Mouse (Mus musculus): ENCODE measurements around the gene Ift140.

Gene Ift140

DNA sequence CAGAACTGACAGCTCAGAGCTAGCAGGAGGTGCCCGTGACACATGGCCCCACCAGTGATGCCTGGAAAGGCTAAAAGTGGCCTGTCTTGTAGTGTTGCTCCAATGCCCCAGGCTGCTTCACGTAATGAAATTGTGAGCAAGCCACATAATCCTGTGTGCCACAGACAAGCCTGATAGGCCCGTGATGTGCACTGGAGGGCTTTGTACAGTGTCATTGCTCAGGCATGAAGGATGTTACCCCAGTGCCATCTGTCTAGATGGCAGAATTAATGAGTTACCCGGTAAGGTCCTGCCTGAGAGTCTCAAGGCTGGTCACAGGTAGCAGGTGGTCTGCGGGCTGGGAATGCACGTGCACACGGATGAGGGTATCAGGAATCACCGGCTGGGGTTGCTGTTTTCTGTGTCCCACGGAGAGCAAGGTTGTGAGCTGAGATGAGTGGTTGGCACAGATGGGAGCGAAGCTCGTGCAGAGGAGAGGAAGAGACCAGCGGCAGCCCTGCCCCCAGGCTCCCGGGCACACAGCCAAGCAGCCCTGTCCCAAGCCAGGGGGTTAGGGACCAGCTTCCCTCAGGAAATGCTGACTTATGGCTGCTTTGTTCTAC is 62.0 kb downstream of the Ift140 start:
- peak; percentile 62 for DNase-seq

GRCm38 (mm10) chr17:25080210-25080609 is 64.3 kb downstream of the Ift140 start:
- no peak for DNase-seq

DNA sequence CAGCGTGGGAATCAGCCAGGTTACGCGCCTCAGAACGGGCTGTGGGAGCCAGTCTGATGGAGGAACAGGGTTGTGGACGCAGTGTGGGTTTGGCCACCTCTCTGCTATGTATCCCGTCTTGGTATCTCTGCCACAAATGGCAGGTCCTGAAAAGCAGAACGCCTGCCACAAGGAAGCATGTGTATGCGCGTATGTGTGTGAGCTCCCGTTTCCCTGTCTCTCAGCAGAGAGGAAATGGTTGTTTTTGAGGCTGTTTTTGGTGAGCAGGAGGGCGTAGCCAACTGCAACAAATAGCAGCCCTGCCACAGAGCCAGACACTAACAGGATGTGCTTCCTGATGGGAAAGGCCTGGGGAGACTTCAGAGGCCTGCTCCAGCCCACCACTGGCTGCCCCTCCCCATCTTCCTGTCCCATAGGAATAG is 65.1 kb downstream of the Ift140 start:
- no peak for DNase-seq

GRCm38 (mm10) chr17:25082081-25082847 is 66.4 kb downstream of the Ift140 start:
- DNase-seq = no peak

- DNase-seq = no peak
Observed at GRCm38 (mm10) chr17:25082887-25083286, 67.0 kb downstream of the Ift140 start.

DNA sequence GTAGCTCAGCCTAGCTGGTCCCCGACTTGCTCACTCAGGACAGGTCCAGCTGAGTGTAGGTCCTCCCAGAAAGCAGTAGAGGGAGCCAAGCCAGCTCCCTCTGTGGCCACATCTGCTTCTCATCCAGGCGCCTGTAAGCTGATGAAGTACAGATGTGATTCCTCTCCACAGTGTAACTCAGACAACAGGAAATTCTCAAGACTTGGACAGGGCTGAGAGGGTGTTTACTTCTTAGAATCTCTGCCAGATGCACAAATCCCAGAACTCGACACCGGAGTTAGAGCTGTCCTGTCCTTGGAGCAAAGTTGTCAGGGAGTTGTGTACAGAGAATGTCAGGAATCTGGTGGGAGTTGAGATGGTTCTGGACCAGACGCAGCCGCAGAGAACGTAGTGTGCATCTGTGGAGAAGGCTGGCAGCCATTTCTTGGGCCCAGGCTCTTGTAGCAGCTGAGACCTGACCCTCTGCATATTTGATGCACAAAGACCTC is 67.6 kb downstream of the Ift140 start, which contains the start of gene Tmem204:
Gene Tmem204, minus strand, starts transcription at position 148 of the 488 bp plus-strand sequence.
- no peak for DNase-seq

- no peak for DNase-seq
Observed at GRCm38 (mm10) chr17:25084835-25085385, 69.0 kb downstream of the Ift140 start.

DNA sequence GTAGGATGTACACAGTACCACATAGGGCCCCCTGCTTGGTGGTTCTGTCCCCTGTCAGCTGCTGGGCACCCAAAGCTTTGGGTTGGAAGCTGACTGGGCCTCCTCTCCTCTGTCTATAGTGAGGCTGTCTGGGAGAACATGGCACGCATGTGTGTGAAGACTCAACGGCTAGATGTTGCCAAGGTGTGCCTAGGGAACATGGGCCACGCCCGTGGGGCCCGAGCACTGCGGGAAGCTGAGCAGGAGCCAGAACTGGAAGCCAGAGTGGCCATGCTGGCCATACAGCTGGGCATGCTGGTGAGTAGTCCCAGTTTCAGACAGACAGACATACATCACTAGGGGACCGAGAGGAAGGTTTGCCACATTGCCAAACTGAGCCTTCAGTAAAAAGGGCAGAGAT is 70.8 kb downstream of the Ift140 start:
- no peak for DNase-seq

DNA sequence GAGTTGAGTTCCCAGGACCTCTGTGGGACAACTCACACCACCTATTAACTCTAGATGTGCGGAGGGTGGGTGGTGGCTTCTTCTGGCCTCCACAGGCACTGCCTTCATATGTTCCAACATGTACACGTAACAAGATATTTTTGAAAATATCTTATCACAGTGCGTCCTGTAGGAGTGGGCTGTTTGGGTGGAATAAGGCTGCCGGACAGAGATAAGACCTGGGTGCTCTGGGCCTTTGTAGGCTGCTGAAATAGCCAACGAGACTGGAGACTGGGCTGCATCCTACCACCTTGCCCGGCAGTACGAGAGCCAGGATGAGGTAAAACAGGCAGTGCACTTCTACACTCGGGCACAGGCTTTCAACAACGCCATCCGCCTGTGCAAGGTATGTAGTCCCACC is 73.3 kb downstream of the Ift140 start:
- DNase-seq = no peak

- no peak for DNase-seq
Observed at GRCm38 (mm10) chr17:25090450-25090849, 74.6 kb downstream of the Ift140 start.

- peak; percentile 66 for DNase-seq
Observed at GRCm38 (mm10) chr17:25096221-25096620, 80.3 kb downstream of the Ift140 start.

DNA sequence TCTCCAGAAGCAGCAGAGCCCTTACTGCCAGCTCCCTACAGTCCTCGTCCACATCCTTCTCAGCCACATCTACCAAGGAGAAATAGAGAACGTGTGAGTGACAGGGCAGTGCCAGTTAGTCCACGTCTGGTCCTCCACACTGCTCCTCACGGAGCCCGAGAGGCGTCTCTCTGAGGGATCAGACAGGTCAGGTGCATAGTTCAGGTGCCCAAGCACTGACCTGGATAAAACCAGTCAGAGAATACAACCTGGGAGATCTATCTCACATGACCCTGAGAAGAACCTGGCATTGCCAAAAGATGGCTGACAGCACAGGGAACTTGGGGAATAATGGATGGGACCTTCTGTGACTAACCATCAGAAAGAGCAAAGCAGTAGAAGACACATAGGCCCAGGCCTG is 84.2 kb downstream of the Ift140 start:
- no peak for DNase-seq

DNA sequence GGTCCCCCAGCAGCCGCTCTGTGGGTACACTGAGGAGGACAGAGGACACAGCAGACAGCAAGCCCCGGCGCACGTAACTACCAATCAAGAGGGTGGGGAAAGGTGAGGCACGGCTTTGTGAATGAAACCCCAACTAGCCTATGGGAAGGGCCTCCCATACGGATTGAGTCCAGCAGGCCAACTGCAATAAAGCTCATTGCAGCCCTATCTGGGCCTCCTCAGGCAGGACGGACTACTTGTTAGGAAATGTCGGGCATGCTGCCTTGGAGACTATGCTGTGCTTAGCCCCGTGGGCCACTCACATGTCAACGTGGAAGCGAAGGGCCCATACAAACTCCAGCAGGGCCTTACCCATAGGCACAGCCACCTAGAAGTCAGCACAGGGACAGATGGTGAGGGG is 85.5 kb downstream of the Ift140 start:
- no peak for DNase-seq

DNA sequence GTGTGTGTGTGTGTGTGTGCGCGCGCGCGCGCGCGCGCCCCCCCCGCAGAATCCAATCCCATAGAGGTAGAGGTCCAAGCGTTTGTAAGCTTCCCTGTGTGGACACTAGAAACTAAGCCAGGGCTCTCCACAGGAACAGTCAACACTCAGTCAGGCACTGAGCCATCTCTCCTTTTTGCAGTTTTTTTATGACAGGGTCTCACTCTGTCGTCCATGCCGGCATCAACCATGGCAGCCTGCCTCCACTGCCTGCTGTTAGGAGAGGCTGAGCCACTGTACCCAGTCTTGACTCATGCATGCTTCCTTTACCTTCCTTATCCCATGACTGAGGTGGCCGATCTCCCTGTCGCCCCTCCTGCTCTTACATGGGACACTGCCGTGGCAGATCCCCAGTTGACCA is 91.9 kb downstream of the Ift140 start:
- DNase-seq = no peak

DNA sequence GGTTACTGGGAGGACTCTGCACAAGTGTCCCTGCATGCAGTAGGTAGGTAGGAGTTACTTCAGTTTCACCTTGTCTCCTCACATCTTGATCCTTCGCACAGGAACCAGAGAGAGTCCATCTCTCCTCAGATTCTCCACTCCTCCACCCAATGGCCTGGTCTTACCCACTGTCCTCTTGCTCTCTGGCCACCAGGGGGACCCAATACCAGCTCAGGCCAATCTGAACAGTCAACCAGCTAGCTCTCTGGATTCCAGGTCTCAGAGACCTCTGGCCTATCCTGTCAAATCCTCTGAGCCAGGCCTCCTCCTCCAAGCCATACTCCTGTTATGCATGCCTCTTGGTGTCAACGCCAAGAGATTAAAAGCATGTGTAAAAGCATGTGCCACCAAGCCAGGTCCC is 93.7 kb downstream of the Ift140 start:
- DNase-seq = peak; percentile 58

- DNase-seq = no peak
Observed at GRCm38 (mm10) chr17:25110590-25110989, 94.7 kb downstream of the Ift140 start.

DNA sequence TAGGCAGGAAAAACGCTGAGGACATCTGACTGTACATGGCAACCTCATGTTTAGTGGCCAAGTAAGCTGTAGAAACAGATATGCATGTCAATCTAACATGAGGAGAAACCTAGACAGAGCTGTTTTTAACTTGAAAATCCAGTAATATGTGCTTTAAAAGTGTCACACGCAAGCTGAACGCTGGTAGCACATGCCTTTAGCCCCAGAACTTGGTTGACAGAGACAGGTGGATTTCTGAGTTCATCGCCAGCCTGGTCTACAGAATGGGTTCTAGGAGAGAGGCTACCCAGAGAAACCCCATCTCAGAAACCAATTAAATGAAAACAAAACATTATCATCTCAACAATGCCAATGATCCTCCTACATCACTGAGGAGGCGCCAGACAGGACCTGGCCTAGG is 95.3 kb downstream of the Ift140 start:
- DNase-seq = no peak

- peak; percentile 82 for DNase-seq
Observed at GRCm38 (mm10) chr17:25111739-25112422, 96.0 kb downstream of the Ift140 start.

DNA sequence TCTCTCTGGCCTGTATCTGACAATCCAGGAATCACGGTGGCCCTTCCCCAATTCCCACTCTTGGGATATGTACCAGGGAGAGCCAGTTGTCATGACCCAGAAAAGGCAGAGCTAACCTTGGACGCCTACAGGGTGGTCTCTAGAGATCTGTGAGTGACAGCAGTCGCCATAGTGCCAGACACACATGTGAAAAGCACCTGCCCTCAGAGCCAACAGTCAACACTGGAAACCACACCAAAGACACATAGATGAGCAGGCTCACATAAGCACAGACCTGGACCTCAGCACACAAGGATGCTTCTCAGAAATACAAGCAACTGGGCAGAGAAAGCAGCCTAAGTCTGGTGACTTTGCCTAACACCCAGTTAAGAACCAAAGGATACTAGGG is 96.5 kb downstream of the Ift140 start:
- DNase-seq = no peak

DNA sequence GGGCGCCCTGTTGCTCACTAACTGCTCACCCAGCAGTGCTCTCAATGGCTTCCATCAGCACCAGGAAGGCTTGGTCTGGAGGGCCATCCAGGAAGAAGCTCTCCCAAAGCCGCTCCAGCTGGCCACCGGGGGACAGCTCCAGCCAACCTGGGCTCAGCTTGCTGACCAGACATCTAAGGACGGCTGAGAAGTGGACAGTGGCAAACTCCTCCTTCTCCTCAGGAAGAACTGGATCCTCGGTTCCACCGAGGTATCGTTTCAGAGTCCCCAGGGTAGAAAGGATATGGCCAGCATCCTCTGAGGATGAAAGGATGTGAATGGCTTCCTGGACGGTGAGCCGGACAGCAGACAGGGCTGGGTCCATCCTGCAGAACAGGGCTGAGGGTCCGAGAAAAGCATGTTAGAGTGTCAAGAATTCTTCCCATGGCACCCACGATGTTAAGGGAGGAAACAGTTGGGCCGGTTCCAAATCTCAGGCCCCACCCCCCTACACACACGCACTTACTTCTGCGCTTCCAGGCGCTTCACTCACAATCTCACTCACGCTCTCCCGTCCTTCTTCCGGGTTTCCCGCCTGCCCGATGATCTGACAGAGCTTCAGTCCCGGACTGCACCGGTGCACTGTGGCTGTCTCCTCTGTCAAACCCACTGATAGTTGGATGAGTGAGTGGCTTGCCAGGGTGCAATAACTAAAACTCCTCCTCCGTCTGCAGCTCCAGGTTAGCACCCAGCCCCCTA is 99.2 kb downstream of the Ift140 start:
- no peak for DNase-seq

GRCm38 (mm10) chr17:25115664-25116432 is 100.0 kb downstream of the Ift140 start, which contains the start of gene Telo2:
Gene Telo2, minus strand, starts transcription at chr17:25115967.
- DNase-seq = peak; percentile 93

DNA sequence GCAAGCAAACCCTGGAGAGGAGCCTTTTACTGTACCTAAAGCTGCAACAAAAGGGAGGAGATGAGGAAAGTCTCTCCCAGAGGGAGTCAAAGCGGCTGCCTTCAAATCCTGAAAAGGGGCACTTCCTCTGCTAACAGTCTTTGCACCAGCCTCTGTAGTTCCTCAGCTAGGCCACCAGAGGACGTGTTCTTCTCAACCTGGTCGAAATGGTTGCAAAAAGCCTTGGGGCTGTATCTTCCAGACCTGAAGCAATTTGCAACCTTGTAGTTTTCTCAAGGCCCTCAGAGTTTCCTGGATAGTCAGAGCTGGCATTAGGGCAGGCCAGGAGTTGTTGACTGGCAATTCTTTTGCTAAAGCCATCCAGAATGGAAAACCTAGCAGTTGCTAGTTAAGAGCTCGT is 101.4 kb downstream of the Ift140 start:
- DNase-seq = no peak

Data from cerebellum, adult 9-10 months (tissue).